Mouse (Mus musculus) embryonic fibroblast, embryonic 13.5 days (primary cell): ENCODE results near the gene Kazn.

Source experiments
- CTCF ChIP-seq: IDR thresholded peaks from 2 replicates; pipeline ENCODE4 v1.5.1; 2011; ENCODE audit warnings: mild to moderate bottlenecking, control low read depth, low read length, moderate library complexity, borderline replicate concordance; ENCODE audit not compliant: insufficient read depth
- POLR2A ChIP-seq: IDR thresholded peaks from 2 replicates; pipeline ENCODE4 v1.6.1; 2011; ENCODE audit warnings: low read depth, mild to moderate bottlenecking, control low read depth, low read length, moderate library complexity

- TF ChIP-seq CTCF (no peak), POLR2A (no peak)
These were observed 56.2 kb downstream of the Kazn start for GRCm38 (mm10) chr4:142183015-142183414.
